Mouse (Mus musculus): ENCODE measurements around the gene Msi1.

DNA sequence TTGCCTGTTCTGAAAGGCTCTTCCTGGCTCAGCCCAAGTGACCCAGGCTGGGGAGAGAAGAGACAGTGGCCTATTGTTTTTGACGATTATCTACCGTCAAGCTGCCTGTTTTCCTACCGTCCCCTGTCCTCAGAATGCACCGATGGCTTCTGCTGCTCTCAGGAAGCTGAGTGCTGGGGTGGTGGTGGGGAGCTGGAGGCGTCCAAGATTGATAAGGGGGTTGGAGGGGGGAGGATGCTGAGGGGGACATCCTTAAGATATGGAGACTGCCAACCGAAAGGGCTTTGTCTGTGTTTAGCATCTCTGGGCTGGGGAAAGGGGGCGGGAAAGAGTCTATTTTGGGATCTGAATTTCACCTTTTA is 2.5 kb downstream of the Msi1 start:
- no peak for TF ChIP-seq CTCF (IDR thresholded peaks at IDR 0.05 in 2 of 3, conservative IDR thresholded peaks at IDR 0.05 in 1 of 3; ENCODE audit: control insufficient read depth in 1 of 3, insufficient read depth in 1 of 3, low read depth in 2 of 3, low read length in 3 of 3, poor library complexity in 1 of 3, severe bottlenecking in 1 of 3)
- TF ChIP-seq NELFE (IDR thresholded peaks at IDR 0.05; ENCODE audit: low read depth, low read length), result peak; percentile 30
- no peak for TF ChIP-seq POLR2A (IDR thresholded peaks at IDR 0.05; ENCODE audit: control insufficient read depth in 1 of 2, insufficient read depth in 1 of 2, low read depth in 1 of 2, low read length in 2 of 2, poor library complexity in 1 of 2)

Data from MEL (cell line).